In the genomic region with DNA sequence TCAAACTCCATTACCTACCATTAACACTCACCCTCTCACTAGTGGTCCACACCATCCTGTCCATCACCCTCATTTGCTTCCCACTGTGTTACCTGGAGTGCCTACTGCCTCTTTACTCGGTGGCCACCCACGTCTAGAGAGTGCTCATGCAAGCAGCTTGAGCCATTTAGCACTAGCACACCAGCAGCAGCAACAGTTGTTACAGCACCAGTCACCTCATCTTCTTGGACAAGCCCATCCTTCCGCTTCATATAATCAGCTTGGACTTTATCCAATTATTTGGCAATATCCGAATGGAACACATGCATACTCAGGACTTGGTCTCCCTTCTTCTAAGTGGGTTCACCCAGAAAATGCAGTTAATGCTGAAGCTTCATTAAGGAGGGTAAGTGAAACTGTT, we compare ENCODE assay signal across 17 mouse cellular contexts.
"Had no signal": no experiment of that assay in that cellular context is flagged by ENCODE, and none has a peak within 500 bp of the region (broad histone marks: within the 10 kb centered on the region; RNA-seq: fewer than 3 reads in every experiment).

No protein-coding gene starts in this region.

- H3K4me2 ChIP-seq: intestine, embryonic 15.5 days; limb, embryonic 13.5 days; midbrain, embryonic 11.5 days; stomach, embryonic 15.5 days had no signal

- H3K27me3 ChIP-seq: intestine, embryonic 15.5 days; limb, embryonic 13.5 days; stomach, embryonic 15.5 days had no signal

- H3K4me3 ChIP-seq: intestine, embryonic 15.5 days; layer of hippocampus, adult 2 months; limb, embryonic 10.5 days; limb, embryonic 13.5 days; stomach, embryonic 15.5 days had no signal

- H3K4me1 ChIP-seq: intestine, embryonic 15.5 days; limb, embryonic 10.5 days; limb, embryonic 13.5 days; stomach, embryonic 15.5 days had no signal

- H3K27ac ChIP-seq: intestine, embryonic 15.5 days; kidney, postnatal 0 days; layer of hippocampus, adult 2 months; limb, embryonic 10.5 days; limb, embryonic 13.5 days; liver, embryonic 14.5 days; stomach, embryonic 15.5 days had no signal

- DNase-seq: kidney, adult 2 months; kidney, postnatal 25 days; layer of hippocampus, adult 9-11 months; liver; liver, postnatal 0 days; midbrain, embryonic 14.5 days; right cerebral cortex, postnatal 25 days; spleen, adult 18-20 months; thymus, postnatal 25 days had no signal

- ATAC-seq: intestine, embryonic 15.5 days; liver, postnatal 0 days had no signal

- H3K9me3 ChIP-seq: intestine, embryonic 15.5 days; limb, embryonic 10.5 days; limb, embryonic 13.5 days; stomach, embryonic 15.5 days had no signal

- H3K9ac ChIP-seq: intestine, embryonic 15.5 days; limb, embryonic 13.5 days; liver, embryonic 14.5 days; liver, postnatal 0 days; stomach, embryonic 15.5 days had no signal
